Mouse (Mus musculus): Measurements from ENCODE around the gene Gm15140.
"Not testable (repeated sequence)": the region's sequence is repeated elsewhere in the genome, so short reads cannot be mapped to it uniquely, and the experiment has no call there.

- TF ChIP-seq ZC3H11A (IDR thresholded peaks at IDR 0.05; ENCODE audit: borderline replicate concordance, low read depth, low read length); MAFK (IDR thresholded peaks at IDR 0.05; ENCODE audit: insufficient read depth, low read depth, low read length); CHD2 (IDR thresholded peaks at IDR 0.05; ENCODE audit: low read depth, low read length); ZNF384 (IDR thresholded peaks at IDR 0.05; ENCODE audit: low read depth, low read length); HCFC1 (IDR thresholded peaks at IDR 0.05; ENCODE audit: borderline replicate concordance, insufficient read depth, low read length): not testable (repeated sequence)
Observed at GRCm38 (mm10) chrX:154120585-154120984, at the start of gene Gm15140.

Measured in ES-E14 (cell line).